Mouse (Mus musculus) limb, embryonic 11.5 days (tissue): ENCODE results near the gene Mapkapk3. TPM values are rescaled to one million over a fixed set of nuclear protein-coding genes. Genes with fewer than 3 reads are reported as not detected.

Experiments used
- ATAC-seq: fragments of 200-750 bp; cut with Nextera tagmentation; 2 replicates; pipeline ENCODE4 v1.8.0; 2017; ENCODE audit warnings: low read depth; ENCODE audit not compliant: insufficient number of reproducible peaks, low FRiP score, low TSS enrichment
- DNase-seq: peaks from one replicate; pipeline ENCODE4 v3.0.0-alpha.2; 2015; ENCODE audit warnings: low spot score
- H3K27ac ChIP-seq: fragments of 300-500 bp; sonication (generic); replicated peaks from 2 replicates; pipeline ENCODE4 v1.5.1; 2014; ENCODE audit warnings: low read depth, mild to moderate bottlenecking, low read length
- H3K27me3 ChIP-seq: fragments of 300-500 bp; sonication (generic); 2 replicates; pipeline ENCODE4 v1.6.1; 2014; ENCODE audit warnings: mild to moderate bottlenecking, low read length, mixed read lengths; ENCODE audit not compliant: control insufficient read depth, insufficient read depth
- H3K36me3 ChIP-seq: fragments of 300-500 bp; sonication (generic); 2 replicates; pipeline ENCODE4 v1.6.1; 2014; ENCODE audit warnings: mild to moderate bottlenecking, low read length, moderate library complexity, mixed read lengths; ENCODE audit not compliant: control insufficient read depth, insufficient read depth
- H3K4me1 ChIP-seq: fragments of 300-500 bp; sonication (generic); 2 replicates; pipeline ENCODE4 v1.6.1; 2014; ENCODE audit warnings: low read length, mixed read lengths; ENCODE audit not compliant: control insufficient read depth, insufficient read depth
- H3K4me2 ChIP-seq: fragments of 300-500 bp; sonication (generic); 2 replicates; pipeline ENCODE4 v1.6.1; 2014; ENCODE audit warnings: low read depth, mild to moderate bottlenecking, moderate library complexity; ENCODE audit not compliant: severe bottlenecking
- H3K4me3 ChIP-seq: fragments of 300-500 bp; sonication (generic); 2 replicates; pipeline ENCODE4 v1.5.1; 2014; ENCODE audit warnings: low read depth, low read length
- H3K9ac ChIP-seq: fragments of 300-500 bp; sonication (generic); 2 replicates; pipeline ENCODE4 v1.6.1; 2014; ENCODE audit warnings: mild to moderate bottlenecking, low read length
- H3K9me3 ChIP-seq: fragments of 300-500 bp; sonication (generic); 2 replicates; pipeline ENCODE4 v1.6.1; 2016; ENCODE audit warnings: low read length; ENCODE audit not compliant: control insufficient read depth
- WGBS: fragments of 180-500 bp; shearing (Covaris S2); extraction: QIAGEN DNeasy Blood & Tissue Kit; methylation state at CpG from one replicate; pipeline ENCODE4 v1.1.7; 2014; 5-methylcytosine and 5-hydroxymethylcytosine counted together
- polyA plus RNA-seq: library from polyadenylated mRNA; unstranded; fragments of >200 nt; fragmentation: Nextera tagmentation; extraction: Ambion mirVana; gene quantifications from 2 replicates; pipeline ENCODE4 v1.2.1, GENCODE M21; 2014

Gene Mapkapk3
- polyA plus RNA-seq, 1 experiment from 2014 or later, result 4.9 TPM

DNA sequence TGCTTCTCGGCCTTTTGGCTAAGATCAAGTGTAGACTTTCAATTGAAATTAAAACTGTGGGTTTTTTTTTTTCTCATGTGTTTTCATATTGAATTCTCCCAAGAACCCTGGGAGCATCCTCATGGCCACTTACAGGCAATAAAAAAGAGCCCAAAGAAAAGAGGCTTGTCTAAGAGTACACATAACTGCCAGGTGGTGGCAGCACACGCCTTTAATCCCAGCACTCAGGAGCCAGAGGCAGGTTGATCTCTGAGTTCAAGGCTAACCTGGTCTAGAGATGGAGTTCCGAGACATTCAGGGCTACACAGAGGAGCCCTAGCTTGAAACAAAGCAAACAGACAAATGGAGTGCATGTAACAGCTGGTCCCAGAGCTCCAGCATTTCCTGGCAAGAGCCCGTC is 43.5 kb downstream of the Mapkapk3 start:
- H3K9me3 ChIP-seq, result no peaks in the 10 kb centered on the region
- 62% methylated on average over 4 of the region's 4 CpGs for WGBS
- no peak for ATAC-seq
- H3K27me3 ChIP-seq, result no peaks in the 10 kb centered on the region
- H3K9ac ChIP-seq, result no peak overlapping the region
- no peak overlapping the region for H3K4me3 ChIP-seq
- H3K27ac ChIP-seq, result no peak overlapping the region
- no peak overlapping the region for H3K4me2 ChIP-seq
- no peaks in the 10 kb centered on the region for H3K36me3 ChIP-seq
- no peak for DNase-seq
- no peaks in the 10 kb centered on the region for H3K4me1 ChIP-seq

DNA sequence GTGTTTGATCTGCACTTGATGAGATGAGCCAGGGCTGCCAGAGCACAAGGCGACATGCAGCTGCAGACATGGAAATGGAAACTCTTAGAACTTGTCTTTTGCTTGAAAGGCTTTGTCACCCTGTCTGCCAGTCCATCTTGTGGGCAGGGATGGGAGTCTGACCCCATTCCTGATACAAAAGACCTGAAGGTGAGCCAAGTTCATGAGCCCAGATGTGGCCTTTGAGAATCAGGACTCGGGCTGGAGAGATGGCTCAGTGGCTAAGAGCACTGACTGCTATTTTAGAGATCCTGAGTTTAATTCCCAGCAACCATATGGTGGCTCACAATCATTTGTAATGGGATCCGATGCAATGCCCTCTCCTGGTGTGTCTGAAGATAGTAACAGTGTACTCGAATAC is 44.4 kb downstream of the Mapkapk3 start:
- no peaks in the 10 kb centered on the region for H3K36me3 ChIP-seq
- no peak overlapping the region for H3K27ac ChIP-seq
- H3K4me3 ChIP-seq, result no peak overlapping the region
- WGBS, result 79% methylated on average over 4 of the region's 4 CpGs
- ATAC-seq (no peak), DNase-seq (no peak)
- no peak overlapping the region for H3K4me2 ChIP-seq
- no peak overlapping the region for H3K9ac ChIP-seq
- no peaks in the 10 kb centered on the region for H3K27me3 ChIP-seq
- no peaks in the 10 kb centered on the region for H3K4me1 ChIP-seq
- H3K9me3 ChIP-seq, result no peaks in the 10 kb centered on the region

DNA sequence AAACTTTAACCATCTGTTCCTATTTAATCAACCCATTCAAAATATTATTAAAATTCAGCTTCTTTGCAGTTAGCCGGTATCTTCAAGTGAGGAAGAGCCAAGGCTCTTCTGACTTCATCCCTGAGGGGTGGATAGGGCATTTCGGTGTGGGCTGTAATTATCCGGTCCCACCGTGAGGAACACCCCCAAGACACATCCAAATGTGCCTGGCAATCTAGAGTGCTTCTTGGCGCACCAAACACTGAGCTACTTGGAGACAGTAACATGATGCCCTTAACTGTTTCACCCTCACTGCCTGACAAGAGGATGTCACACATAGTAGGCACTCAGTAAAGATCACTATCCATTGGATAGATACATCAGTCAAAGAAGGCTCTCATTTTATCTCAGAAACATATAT is 53.5 kb downstream of the Mapkapk3 start:
- ATAC-seq, result no peak
- H3K27me3 ChIP-seq, result peaks cover 64% of the 10 kb centered on the region

DNA sequence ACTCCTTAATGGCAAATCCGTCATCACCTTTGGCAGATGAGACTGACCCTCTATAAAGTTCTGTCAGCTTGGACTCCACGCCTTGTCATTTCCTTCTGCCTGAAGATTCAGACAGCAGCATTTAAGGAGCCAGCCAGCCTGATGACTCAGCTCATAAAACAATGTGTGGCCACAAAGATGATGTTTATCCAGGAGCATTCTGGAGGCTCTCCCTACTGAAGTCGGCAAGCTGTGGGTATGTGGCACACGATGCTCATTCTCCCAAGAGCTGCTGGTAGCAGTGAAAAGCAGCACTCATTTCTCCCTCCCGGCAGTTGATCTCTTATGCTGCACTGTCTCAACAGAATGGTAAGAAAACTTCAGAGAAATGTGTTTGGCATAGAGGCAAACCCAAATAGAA is 54.4 kb downstream of the Mapkapk3 start:
- DNase-seq, result no peak
- H3K27me3 ChIP-seq, result peaks cover 68% of the 10 kb centered on the region
- 0 out of 2 replicates have a peak, but pooled peaks cover 3% of the 10 kb centered on the region for H3K4me1 ChIP-seq
- H3K4me2 ChIP-seq, result no peak overlapping the region
- 54% methylated on average over 5 of the region's 5 CpGs for WGBS
- H3K27ac ChIP-seq, result no peak overlapping the region
- H3K9me3 ChIP-seq, result no peaks in the 10 kb centered on the region
- H3K36me3 ChIP-seq, result no peaks in the 10 kb centered on the region
- no peak overlapping the region for H3K4me3 ChIP-seq
- no peak overlapping the region for H3K9ac ChIP-seq
- ATAC-seq, result no peak

More for the DNA sequence above, 53.5 kb downstream of the Mapkapk3 start:
- Histone ChIP-seq H3K4me3 (no peak overlapping the region), H3K36me3 (no peaks in the 10 kb centered on the region), H3K9me3 (no peaks in the 10 kb centered on the region), H3K9ac (no peak overlapping the region), H3K4me2 (no peak overlapping the region), H3K4me1 (0 out of 2 replicates have a peak, but pooled peaks cover 2% of the 10 kb centered on the region), H3K27ac (no peak overlapping the region)
- no peak for DNase-seq
- WGBS, result 65% methylated on average over 5 of the region's 5 CpGs

DNA sequence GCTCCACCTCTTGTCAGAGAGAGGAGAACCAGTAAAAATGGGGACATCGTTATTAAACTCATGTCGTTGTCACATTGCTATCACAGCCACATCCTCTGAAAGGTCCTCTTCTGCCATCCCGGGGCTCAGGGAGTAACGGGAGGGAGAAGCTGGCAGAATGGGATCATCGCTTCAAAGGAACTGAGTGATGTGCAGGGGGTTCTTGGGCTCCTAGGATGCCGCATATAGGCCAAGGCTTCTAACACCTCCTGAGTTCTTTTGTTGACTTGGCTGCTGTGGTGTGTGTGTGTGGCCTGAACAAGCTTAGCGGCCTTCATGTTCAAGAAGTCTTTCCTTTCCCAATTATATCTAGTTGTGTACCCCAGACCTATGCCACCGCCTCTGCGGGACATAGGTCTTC is 57.5 kb downstream of the Mapkapk3 start:
- WGBS, result 28% methylated on average over 9 of the region's 9 CpGs
- DNase-seq (no peak), ATAC-seq (no peak)
- Histone ChIP-seq H3K4me2 (peak overlapping the region; percentile 94), H3K4me1 (0 out of 2 replicates have a peak, but pooled peaks cover 3% of the 10 kb centered on the region), H3K9ac (no peak overlapping the region), H3K36me3 (no peaks in the 10 kb centered on the region), H3K4me3 (peak overlapping the region; percentile 48), H3K27me3 (peaks cover 78% of the 10 kb centered on the region), H3K27ac (no peak overlapping the region), H3K9me3 (no peaks in the 10 kb centered on the region)

DNA sequence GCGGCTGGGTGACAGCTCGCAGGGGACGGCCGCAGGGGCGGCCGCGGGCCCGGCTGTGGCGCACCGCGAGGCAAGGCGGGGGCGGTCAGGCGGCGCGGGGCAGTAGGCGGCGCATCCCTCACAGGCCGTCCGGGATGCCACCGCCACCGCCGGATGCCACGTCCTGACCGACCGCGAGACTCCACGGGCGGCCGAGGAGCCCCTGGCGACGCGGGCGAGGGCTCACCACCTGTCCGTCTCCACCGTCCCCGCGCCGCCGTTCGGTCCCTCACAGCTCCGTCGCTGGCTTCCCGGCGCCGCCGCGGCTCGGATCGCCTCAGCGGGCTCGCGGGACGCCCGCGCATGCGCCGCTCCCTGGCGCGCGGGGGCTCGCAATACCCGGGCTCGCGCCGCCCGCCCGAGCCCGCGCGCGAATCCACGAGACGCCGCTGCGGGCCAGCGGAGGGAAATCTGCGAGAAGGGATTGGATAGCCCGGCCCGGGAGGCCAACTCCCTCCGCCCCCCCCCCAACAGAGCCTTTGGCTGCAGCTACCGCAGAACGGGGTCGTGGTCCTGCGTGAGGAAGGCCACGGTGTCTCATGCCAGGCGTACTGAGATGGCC is 58.0 kb downstream of the Mapkapk3 start, which contains the start of gene Dock3:
Gene Dock3 (minus strand): TSS at position 371 of the 601 bp plus-strand sequence.
- Histone ChIP-seq H3K9ac (0 out of 2 replicates have a peak within 1 kb of the TSS, but pooled peaks have one; percentile 17), H3K36me3 (no peaks in the 10 kb centered on the region), H3K4me2 (peak within 1 kb of the TSS; percentile 94), H3K4me1 (0 out of 2 replicates have a peak, but pooled peaks cover 3% of the 10 kb centered on the region), H3K4me3 (peak within 1 kb of the TSS; percentile 48), H3K9me3 (no peaks in the 10 kb centered on the region), H3K27ac (no peak within 1 kb of the TSS), H3K27me3 (peaks cover 76% of the 10 kb centered on the region)
- ATAC-seq (peak; percentile 69; the same call in 1 of the 2 replicates), DNase-seq (peak; percentile 66)
- under 1% methylated on average over 64 of the region's 87 CpGs for WGBS

DNA sequence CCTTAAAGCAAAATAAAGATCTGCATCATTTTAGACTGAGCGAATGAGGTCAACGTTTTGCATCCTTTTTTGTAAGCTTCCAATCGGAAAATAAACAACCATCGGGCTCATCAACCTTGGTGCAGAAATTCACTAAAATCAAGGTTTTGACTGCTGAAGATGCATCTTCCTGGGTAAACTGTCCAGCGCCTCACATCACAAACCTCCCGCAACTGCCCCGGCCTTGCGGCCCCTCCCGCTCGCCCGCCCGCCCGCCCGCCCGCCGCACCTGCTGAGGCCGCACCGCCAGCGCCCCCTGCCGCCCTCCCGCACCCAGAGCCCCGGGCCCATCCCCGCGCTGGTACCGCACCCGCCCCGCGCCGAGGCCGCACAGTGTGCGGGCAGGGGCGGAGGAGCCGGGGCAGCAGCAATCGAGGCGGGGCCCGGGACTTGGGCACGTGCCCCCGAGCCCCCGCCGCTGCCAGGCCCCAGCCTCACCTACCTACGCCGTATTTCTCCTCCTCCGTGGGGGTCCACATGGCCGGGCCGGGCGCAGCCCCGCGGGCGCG is 58.6 kb downstream of the Mapkapk3 start:
- Histone ChIP-seq H3K27me3 (peaks cover 71% of the 10 kb centered on the region), H3K9me3 (no peaks in the 10 kb centered on the region), H3K4me2 (peak overlapping the region; percentile 94), H3K9ac (0 out of 2 replicates have a peak overlapping the region, but pooled peaks have one; percentile 17), H3K4me3 (peak overlapping the region; percentile 48), H3K27ac (no peak overlapping the region), H3K36me3 (no peaks in the 10 kb centered on the region), H3K4me1 (0 out of 2 replicates have a peak, but pooled peaks cover 3% of the 10 kb centered on the region)
- DNase-seq, result peak; percentile 50
- ATAC-seq, result 0 out of 2 replicates have a peak, but pooled peaks have one; percentile 69
- WGBS, result 2% methylated on average over 38 of the region's 50 CpGs

DNA sequence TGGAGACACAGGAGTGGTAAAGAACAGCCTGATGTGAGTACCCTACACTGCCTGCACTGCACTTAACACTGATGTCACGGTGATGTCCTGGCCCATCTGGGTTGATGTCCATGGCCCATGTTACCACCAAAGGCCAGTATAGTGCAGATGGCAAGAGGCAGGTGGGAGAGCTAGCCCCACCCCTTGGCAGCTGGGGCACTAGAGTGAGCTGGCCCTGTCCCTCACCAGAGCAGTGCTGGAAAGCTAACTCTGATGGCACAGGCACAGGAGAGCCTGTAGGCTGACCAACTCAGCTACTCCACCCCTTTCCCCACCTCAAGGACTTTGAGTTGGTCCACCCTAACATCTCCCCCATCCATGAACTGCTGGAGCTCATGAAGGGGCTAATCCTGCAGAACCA is 65.1 kb downstream of the Mapkapk3 start:
- WGBS, result 78% methylated on average over 1 of the region's 1 CpGs
- ATAC-seq, result no peak
- peaks cover 13% of the 10 kb centered on the region for H3K27me3 ChIP-seq

More for the DNA sequence above, 65.1 kb downstream of the Mapkapk3 start:
- Histone ChIP-seq H3K4me2 (no peak overlapping the region), H3K4me1 (no peaks in the 10 kb centered on the region), H3K27ac (no peak overlapping the region), H3K4me3 (no peak overlapping the region), H3K36me3 (no peaks in the 10 kb centered on the region), H3K9ac (no peak overlapping the region), H3K9me3 (no peaks in the 10 kb centered on the region)
- DNase-seq, result no peak
